Mouse (Mus musculus): ENCODE measurements around the gene Pdzrn3. TPM values are rescaled to one million over a fixed set of nuclear protein-coding genes. Genes with fewer than 3 reads are reported as not detected.
A peak's percentile ranks its signal among the peaks of the same experiment; 100 is the strongest.

Gene Pdzrn3
- total RNA-seq, 2 experiments from 2014 or later, result 45.1 to 50.9 TPM

DNA sequence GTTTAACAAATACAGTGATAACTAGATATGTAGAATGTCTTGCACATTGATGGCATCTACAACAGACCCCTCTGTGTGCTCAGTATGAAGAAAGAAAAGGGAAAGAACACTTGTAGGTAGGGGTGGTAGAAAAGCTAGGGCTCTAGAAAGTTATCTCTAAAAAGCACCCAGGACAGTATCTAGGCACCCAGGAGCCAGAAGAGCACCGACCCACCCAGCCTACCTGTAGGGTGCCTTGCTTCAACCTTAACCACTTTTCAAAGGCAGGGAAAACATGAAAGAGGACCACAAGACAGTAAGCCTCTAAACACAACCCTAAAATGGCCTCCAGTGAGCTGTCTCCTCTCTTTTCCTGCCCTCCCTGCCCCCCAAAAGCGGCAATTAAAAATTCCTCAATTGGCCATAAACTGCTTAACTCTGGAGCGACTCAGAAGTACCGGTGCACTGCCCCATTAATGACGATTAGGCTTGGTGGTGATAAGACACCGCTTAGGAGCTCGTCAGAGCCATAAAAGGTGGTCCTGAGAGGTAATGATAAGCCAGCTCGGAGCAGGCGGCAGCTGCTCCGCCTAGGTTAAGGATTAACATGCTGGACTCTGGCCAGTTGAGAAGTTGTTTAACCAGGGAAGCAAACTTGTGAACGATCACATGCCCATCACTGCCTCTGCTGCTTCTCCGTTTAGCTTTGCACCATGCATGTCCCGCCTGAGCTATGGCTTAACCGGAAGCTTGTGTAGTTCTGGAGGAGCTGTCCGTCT is 106.1 kb downstream of the Pdzrn3 start:
- intact Hi-C loops (cut with DNase I), result no loop called here
- DNase-seq (ENCODE audit: low spot score in 2 of 2), result no peak

DNA sequence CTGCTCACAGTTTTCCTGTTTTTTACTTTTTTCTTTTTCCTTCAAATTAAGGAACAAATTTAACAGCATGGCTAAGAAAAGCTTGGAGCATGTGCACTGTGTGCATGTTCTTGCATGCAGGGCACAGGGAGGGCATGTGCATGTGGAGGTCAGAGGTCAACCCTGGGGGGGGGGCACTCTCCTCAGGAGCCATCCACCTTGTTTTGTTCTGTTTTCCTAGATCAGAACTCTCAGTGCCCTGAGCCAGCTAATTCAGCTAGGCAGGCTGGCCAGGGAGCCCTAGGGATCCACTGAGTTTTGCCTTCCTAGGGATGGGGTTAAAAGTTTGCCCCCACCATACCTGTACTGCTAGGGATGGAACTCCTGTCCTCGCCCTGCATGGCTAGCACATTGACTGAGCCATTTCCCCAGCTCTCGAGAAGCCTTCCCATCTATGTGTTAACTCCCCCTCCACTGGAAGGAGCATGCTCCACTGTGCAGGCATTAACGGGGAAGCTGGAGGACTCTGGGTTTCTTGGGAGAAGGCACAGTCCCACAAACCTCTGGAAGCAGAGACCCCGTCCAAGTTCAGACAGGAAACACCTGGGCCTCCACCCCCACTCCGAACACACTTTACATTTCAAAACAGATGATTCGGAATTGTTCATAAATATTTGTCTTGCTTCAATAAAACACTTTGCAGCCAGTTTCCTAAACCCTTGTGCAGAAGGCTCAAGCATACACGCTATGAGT is 107.4 kb downstream of the Pdzrn3 start:
- DNase-seq (ENCODE audit: low spot score in 2 of 2), result no peak
- intact Hi-C loops (cut with DNase I), result no loop called here

DNA sequence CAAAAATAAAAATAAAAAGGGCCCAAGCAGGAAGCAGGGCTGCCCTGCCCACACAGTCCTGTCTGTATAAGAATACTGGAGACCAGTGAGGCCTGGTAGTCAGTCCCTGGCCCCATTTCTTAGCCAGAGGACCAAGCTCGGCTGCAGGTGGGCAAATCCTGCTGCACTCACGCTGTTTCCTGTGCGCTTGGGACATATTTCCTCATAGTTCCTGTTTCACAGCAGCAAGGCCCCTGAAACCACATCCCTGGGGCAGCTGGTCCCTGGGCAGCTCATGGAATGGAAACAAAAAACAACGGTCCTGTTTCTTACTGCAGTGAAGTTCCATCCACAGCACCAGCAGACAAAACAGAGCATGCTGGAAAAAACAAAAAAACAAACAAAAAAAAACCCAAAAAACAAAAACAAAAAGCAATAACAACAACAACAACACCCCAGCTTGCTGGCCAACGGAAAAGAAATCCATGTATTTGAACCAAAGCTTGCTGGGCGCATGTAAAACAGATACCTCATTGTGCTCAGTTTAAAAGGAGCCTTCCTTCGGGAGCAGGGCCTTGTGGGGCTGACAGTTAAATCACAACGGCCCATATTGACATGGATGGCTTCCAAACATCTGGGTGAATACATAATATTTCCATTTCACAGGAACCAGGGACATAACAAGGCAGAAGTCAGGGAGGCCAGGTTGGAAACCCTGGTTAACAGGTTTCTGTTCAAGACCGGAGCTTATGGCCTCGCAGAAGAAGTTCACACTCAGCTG is 108.2 kb downstream of the Pdzrn3 start:
- no peak for DNase-seq (ENCODE audit: low spot score in 2 of 2)
- intact Hi-C loops (cut with DNase I), result loop anchor here (5.0 to 10.0 kb wide), 2 partner anchors 108 to 595 kb away; partner anchors contain the start of genes Pdzrn3 and Shq1

DNA sequence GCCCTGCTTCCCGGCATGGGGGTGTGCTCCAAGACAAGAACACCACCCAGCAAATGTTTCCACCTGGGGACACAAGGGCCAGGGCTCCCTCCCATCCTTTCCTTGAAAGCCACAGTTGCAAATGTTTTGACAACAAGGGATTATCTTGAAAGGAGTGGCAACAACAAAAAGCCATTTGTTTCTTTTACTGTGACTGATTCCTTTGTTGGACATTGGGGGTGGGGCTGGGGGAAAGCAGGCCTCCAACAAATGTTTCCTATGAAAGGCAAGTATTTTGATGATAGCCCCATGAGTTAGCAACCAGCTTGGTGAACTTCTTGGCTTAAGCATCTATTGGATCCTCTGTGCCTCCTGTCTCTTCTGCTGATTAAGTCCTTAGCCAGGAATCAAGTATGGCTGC is 109.4 kb downstream of the Pdzrn3 start:
- no peak for DNase-seq (ENCODE audit: low spot score in 2 of 2)
- intact Hi-C loops (cut with DNase I), result loop anchor here (5.0 to 10.0 kb wide), 2 partner anchors 109 to 593 kb away; partner anchors contain the start of genes Pdzrn3 and Shq1

DNA sequence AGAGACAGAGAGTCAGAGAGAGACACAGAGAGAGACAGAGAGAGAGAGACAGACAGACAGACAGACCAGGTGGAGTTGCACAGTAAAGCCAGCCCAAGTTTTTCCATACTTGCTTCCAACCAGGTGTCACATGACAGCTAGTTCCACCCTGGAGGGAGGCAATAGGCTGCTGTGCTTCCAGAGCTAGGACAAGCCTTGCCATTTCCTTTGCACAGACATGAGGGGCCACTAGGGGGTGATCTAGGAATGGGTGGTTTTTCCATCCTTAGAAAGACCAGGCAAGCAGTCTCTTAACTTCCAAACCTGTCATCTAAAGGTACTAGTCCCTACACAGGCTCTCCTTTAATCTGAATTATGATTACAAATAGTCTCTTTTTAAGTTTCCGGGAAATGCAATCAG is 110.9 kb downstream of the Pdzrn3 start:
- peak; percentile 49 to 75 for DNase-seq (ENCODE audit: low spot score in 2 of 2)
- intact Hi-C loops (cut with DNase I), result loop anchor here (2.0 to 10.0 kb wide), 4 partner anchors 111 to 592 kb away; partner anchors contain the start of genes Pdzrn3 and Shq1

DNA sequence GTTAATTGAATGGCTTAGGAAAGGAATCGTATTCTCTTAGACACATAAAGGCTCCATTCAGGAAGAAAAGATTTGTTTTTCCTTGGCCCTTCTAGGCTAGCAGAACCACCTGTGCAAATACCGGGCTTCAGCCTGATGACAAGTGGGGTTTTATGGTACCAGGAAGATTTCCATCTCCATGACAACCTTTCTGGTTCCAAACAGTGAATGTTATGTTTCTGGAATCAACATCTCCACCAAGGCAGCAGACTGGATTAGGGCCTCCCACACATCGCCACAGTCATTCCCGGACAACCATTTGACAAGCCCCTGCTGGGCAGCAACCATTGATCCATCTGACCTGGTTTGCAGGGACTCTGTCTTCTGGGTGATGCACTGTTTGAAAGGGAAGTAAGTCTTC is 114.2 kb downstream of the Pdzrn3 start:
- no peak for DNase-seq (ENCODE audit: low spot score in 2 of 2)
- intact Hi-C loops (cut with DNase I), result loop anchor here (5.0 to 10.0 kb wide), 2 partner anchors 41 to 589 kb away; partner anchors contain the start of gene Shq1

DNA sequence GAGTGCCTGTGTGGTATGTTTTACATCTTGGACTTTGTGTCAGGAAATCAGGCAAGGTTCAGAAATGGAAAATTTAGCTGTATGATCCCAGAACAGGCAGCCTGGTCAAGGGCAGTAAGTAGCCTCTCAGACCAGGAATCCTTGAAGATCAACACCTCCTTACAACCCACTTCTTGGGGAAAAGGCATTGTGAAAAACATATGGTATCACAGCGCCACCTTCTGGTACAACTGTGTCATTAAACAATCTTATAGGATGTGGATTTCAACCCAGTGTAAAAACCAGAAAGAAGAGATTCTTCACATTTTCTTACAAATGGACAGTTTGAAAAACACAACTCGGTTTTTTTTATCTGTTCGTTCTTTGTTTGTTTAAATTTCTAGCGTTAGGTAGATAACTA is 116.2 kb downstream of the Pdzrn3 start:
- intact Hi-C loops (cut with DNase I), result loop anchor here (1.0 to 10.0 kb wide), 3 partner anchors 39 to 587 kb away; partner anchors contain the start of gene Shq1
- no peak for DNase-seq (ENCODE audit: low spot score in 2 of 2)

DNA sequence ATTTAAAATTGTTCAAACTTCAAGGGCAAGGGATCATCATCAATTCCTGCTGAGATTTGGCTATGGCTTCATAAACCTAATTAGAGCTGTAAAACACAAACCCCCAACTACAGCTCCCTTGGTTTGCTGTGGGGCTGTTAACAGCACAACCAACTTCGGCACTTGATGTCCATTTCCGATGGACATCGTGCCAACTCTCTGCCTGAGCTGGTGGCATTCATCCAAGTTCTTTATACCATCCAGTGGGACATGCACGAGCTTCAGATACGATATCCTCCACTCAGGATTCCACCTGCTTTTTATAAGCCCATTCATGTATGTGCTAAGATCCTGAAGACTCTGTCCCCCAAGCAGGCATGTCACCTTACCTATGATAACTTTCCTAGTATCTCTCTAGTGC is 118.3 kb downstream of the Pdzrn3 start:
- intact Hi-C loops (cut with DNase I), result no loop called here
- DNase-seq (ENCODE audit: low spot score in 2 of 2), result no peak

DNA sequence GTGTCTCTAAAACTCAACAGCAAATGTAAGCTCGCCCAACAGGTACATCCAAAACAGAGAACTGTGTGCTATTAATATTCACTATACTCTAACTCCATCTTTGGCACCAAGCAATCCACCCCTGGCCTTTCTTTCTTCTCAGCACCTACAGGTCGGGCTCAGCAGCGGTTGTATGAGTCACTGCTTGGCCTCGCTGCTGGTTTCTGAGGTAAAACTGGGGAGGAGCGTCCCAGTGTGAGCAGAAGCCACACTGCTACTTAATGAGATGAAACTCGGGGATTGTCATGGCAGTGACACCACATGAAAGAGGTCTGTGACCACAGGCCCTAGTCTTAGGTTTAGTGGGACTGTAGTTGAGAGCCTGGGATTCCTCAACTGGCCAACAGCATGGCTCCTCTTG is 120.3 kb downstream of the Pdzrn3 start:
- DNase-seq (ENCODE audit: low spot score in 2 of 2), result no peak
- intact Hi-C loops (cut with DNase I), result no loop called here

DNA sequence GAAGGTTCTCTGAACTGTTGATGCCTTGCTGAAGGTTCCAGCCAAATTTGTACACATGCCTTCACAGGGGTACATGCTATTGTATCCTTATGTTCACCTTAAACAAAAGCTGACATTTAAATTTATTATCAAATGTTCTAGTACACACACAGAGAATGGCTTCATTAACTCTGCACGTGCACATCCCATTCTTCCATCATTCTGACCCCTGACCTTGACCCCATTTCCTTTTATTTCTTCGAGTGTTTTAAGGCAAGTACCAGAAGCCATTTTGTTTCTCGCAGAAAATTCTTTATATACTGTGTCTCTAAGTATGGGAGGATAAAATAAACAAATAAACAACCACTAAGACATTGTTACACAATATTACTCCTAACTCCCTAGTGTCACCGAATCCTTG is 123.0 kb downstream of the Pdzrn3 start:
- intact Hi-C loops (cut with DNase I), result no loop called here
- DNase-seq (ENCODE audit: low spot score in 2 of 2), result no peak

DNA sequence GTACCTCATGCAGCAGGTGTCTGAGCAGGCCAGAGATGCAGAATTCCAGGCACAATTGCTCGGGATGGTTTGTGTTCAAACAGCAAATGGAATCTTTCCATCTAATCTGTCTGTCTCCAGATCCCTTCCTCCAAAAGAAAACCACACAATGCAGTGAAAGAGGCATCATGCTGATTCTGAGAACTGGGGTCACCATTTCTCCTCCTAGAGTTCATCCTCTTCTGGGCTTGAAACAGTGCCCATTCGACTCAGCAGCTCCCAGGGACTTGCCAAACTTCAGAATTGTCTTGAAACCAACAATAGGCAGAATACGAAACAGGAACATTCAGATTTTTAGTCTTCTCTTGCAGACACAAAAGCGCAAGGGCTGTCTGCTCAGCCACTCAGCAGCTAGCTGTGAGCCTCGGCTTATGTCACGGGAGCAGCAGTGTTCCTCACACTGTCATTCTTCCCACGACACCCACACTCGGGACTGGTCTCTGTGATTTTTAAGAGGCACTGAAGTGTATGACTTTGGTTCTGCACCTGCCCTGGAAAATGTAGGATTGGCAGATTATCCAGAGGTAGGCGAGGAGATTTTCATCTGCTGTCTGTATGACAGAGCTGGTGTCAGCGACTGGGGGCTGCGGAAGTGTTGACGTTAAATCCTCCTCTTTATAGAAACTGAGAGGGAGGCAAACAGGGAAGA is 125.6 kb downstream of the Pdzrn3 start:
- DNase-seq (ENCODE audit: low spot score in 2 of 2), result peak; percentile 63 to 79
- intact Hi-C loops (cut with DNase I), result no loop called here

DNA sequence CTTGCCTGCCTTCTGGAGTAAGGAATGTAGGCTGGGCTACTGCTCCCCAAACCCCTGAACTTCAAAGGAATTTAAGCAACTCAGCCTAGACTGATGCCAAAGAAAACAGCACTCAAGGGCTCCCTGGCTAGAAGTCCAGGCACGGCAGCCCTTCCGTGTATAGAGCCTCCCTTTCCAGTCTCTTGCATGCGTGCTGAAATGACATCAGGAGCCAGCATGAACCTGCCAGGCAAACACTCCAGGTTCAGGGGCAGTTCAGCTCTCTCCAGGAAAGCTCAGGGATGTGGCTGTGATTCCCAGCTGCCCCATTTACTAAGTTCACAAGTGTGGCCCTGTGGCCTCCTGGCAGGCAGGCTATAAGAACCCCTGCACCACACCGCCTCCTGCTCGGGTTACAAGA is 126.5 kb downstream of the Pdzrn3 start:
- intact Hi-C loops (cut with DNase I), result no loop called here
- no peak for DNase-seq (ENCODE audit: low spot score in 2 of 2)

DNA sequence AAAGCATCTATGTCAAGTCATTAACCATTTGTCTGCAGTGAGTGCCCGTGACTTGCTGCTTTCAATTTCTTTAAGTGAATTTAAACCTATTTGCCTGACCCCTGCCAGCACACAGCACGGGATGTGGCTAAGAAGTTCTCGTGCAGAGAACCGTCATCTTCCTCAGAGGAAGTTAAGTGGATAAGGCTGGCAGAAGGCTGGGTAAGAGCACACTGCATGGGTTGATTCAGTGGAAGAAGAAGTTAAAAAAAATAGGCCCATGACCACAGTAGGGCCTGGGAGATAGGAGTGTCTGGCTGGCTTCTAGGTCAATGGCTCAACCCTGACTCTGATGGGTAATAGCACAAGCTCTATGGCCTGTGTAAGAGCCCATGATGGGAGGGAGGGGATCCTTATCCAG is 131.6 kb downstream of the Pdzrn3 start:
- DNase-seq (ENCODE audit: low spot score in 2 of 2), result no peak
- intact Hi-C loops (cut with DNase I), result no loop called here

DNA sequence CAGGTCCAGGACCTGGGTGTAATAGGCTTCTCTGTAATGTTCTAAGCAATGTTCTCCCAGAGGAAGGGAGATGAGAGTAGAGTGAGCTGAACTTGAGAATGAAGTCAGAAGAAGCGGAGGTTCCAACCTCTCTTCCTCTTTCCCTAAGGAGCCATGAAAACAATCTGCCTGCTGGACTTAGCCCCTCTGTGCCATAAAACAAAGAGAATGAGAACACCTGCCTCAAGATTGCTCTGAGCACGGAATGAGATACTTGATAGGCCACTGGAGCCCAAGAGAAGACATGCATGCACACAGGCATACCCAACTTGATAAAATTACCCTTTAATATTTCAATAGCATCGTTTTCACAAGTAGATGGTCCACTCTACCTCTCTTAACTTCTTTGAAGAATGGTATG is 133.3 kb downstream of the Pdzrn3 start:
- intact Hi-C loops (cut with DNase I), result no loop called here
- no peak for DNase-seq (ENCODE audit: low spot score in 2 of 2)

DNA sequence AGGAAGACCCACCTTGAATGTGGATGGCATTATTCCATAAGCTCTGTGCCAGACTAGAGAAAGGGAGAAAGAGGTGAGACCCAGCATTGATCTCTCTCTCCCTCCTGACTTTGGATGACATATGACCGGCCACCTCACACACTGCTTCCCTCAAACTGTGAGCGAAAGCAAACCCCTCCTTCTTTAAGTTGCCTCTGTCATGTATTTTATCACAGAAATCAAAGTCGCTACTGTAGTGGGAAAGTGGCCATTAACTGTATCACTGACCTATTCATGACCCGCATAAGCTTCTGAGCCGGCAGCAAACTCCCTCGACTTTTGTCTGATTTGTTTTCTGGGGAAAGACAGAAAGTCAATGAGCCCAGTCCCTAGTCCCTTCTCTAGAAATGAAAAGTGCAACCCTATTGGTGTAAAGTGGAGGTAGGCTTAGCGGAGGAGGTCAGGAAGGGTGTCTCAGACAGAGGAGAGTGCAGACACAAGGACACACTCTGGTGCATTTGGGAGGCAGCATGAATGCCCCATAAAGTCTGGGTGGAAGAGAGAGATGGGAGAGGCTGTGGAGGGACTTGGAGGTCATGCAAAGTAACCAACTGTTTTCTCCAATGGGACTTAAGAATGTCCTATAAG is 134.4 kb downstream of the Pdzrn3 start:
- intact Hi-C loops (cut with DNase I), result no loop called here
- DNase-seq (ENCODE audit: low spot score in 2 of 2), result no peak

DNA sequence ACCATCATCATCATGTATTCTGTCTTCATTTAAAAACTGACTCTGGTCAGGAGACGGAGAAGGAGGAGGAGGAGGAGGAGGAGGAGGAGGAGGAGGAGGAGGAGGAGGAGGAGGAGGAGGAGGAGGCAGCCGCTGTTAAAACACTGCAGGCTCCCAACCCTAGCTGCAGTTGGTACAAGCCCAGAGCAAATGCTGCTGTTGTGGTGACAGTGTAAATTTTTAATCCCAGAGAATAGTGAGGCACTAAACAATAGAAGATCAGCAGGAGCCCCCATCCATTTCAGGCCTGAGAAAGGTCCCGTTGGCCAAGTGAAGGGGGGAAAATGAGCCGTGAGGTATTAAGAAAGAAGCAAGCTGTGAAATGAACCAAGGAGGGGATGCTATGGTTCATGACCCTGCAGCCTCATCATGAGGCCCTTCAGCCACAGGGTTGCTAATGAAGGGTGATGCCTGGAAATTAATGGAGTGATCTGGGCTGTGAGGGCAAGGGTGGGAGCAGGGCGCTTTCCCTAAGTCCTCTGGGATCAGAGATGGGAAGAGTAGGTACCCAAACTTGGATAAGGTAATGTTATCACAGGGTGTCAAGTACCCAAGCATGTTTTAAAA is 141.0 kb downstream of the Pdzrn3 start:
- DNase-seq (ENCODE audit: low spot score in 2 of 2), result no peak
- intact Hi-C loops (cut with DNase I), result no loop called here

DNA sequence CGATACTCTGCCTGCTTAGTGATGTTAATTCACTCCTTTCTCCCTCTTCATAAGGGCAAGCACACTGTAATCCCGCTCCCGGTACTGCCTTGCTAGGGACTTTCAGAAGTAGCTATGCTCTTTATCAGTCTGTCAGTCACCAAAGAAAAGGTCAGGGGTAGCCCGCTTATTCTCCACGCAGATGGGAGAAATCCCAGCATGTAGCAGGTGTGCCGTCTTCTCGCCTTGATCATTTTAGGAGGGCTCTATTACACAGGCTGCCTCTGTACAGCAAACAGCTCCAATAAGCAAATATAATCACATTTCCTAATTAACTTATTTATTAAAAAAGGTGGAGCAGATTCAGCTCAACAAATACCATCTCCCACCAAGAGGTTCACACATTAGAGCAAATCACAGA is 141.5 kb downstream of the Pdzrn3 start:
- intact Hi-C loops (cut with DNase I), result no loop called here
- DNase-seq (ENCODE audit: low spot score in 2 of 2), result no peak

DNA sequence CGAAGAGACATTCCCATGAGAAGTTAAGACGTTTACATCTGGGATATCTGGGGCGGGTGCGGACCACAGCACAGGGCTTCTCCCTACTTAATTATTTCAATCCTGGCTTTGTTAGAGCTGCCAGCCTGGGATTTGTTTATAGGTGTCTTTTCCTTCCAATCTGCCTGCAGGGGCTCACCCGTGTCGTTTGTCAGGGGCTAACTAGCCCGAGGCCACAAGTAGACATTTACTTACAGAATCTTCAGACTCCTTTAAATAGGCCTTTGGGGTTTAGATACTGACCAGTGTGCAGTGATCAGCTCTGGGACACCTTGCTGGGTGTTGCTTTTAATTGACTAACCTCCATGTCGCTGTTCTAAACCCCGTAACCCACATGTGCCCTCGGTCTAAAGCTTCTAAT is 143.3 kb downstream of the Pdzrn3 start:
- no peak for DNase-seq (ENCODE audit: low spot score in 2 of 2)
- intact Hi-C loops (cut with DNase I), result no loop called here

DNA sequence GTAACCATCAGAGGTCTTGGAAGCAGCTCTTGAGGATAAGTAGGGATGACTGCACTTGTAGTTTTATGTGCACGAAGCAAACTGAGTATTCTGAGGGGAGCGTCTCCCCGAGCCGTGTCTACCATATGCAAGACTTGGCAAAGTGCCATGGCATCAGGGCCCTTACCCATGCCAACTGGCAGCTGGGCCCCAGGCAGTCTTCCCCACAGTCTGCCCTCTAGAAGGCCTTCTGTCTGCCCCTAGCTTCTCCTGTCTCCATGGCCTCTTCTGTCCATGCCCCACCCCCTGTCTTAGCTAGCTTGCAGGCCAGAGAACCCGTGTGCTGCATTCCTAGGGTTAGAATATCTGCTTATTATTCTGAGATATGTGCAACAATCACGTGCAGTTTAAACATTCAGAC is 144.0 kb downstream of the Pdzrn3 start:
- intact Hi-C loops (cut with DNase I), result no loop called here
- DNase-seq (ENCODE audit: low spot score in 2 of 2), result no peak
